Mouse (Mus musculus): ENCODE results near the gene Kng1. TPM values are rescaled to one million over a fixed set of nuclear protein-coding genes. Genes with fewer than 3 reads are reported as not detected.

The Kng1 gene
- polyA plus RNA-seq, 1 experiment, result not detected

DNA sequence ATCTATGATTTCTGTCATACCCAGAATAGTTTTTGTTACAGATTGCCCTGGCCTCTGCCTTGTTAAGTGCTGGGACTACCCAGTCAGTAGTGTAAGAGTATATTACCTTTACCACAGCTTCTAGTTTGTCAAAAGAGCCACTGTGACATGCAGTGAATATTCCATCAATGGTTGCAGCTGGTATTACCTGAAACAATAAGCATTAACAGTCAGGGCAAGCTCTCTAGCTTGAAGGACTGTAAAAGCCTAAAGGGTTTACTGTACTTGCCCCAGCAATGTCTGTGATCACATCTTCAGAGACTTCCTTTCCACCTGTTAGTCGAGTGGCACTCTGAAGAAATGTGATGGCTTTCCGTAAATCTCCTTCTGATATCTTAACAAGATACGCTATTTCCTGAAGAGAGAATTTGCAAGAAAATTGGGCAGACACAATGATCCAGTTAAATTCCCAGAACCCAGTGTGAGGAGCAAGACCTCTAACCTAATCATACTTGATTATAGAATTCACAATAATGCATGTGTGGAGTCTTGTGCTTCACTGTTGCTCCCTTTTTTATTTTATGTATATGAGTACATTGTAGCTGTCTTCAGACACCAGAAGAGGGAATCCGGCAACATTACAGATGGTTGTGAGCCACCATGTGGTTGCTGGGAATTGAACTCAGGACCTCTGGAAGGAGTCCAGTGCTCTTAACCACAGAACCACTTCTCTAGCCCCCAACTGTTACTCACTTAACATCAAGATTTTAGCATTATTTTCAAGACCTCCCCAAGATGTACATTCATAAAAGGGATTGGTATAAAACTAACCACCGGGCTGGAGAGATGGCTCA lies 56.9 kb downstream of the Kng1 start:
- Histone ChIP-seq H3K27me3 (ENCODE audit: control insufficient read depth, insufficient read depth, insufficient read length) (no peaks in the 10 kb centered on the region), H3K79me2 (ENCODE audit: control insufficient read depth, insufficient read depth) (peaks cover 25% of the 10 kb centered on the region), H3K4me2 (ENCODE audit: low read depth) (no peak overlapping the region), H3ac (ENCODE audit: control insufficient read depth, insufficient read length) (no peak overlapping the region), H3K4me3 (no peak overlapping the region), H3K36me3 (ENCODE audit: control insufficient read depth, insufficient read depth) (peaks cover 57% of the 10 kb centered on the region)
- TF ChIP-seq POLR2AphosphoS2 (IDR thresholded peaks at IDR 0.05; ENCODE audit: insufficient read length, low read depth), result peak; percentile 69
- no peak for TF ChIP-seq REST (IDR thresholded peaks at IDR 0.05; ENCODE audit: insufficient read depth, insufficient read length)
- TF ChIP-seq E2F4 (IDR thresholded peaks at IDR 0.05; ENCODE audit: insufficient read depth), result no peak

DNA sequence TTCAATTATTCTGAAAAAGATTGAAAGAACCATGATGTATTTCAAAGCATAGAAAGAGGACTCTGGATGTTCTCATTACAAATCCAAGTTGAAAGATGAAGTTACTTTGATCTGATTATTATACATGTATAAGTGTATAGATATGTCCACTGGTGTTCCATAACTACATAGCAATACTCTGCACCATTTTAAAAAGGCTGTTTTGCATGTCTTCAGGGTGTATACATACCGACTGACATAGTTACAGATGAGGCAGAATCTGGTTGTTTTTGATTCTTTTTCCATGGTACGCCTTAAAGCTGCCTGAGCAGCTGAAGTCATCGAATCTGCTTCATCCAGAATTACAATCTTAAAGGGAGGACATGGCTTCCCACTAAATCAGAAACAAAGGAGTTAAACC lies 57.8 kb downstream of the Kng1 start:
- Histone ChIP-seq H3K79me2 (ENCODE audit: control insufficient read depth, insufficient read depth) (peaks cover 16% of the 10 kb centered on the region), H3K4me3 (no peak overlapping the region), H3ac (ENCODE audit: control insufficient read depth, insufficient read length) (no peak overlapping the region), H3K36me3 (ENCODE audit: control insufficient read depth, insufficient read depth) (peaks cover 55% of the 10 kb centered on the region), H3K4me2 (ENCODE audit: low read depth) (no peak overlapping the region), H3K27me3 (ENCODE audit: control insufficient read depth, insufficient read depth, insufficient read length) (no peaks in the 10 kb centered on the region)
- TF ChIP-seq SRF (IDR thresholded peaks at IDR 0.05; ENCODE audit: control insufficient read depth, insufficient read length, low read depth), result no peak
- TF ChIP-seq MYOD1 (IDR thresholded peaks at IDR 0.05; ENCODE audit: control insufficient read depth in 1 of 3, insufficient read length in 2 of 3, low read depth in 2 of 3), result no peak
- no peak for TF ChIP-seq CEBPB (IDR thresholded peaks at IDR 0.05; ENCODE audit: insufficient read depth, poor library complexity, severe bottlenecking)
- TF ChIP-seq POLR2AphosphoS2 (IDR thresholded peaks at IDR 0.05; ENCODE audit: insufficient read length, low read depth), result no peak
- TF ChIP-seq E2F4 (IDR thresholded peaks at IDR 0.05; ENCODE audit: insufficient read depth), result no peak
- TF ChIP-seq REST (IDR thresholded peaks at IDR 0.05; ENCODE audit: insufficient read depth, insufficient read length), result no peak
- TF ChIP-seq TCF12 (IDR thresholded peaks at IDR 0.05; ENCODE audit: insufficient read depth, poor library complexity, severe bottlenecking), result no peak
- TF ChIP-seq TCF3 (IDR thresholded peaks at IDR 0.05; ENCODE audit: insufficient read length, low read depth), result no peak
- TF ChIP-seq USF1 (IDR thresholded peaks at IDR 0.05; ENCODE audit: low read depth), result no peak
- TF ChIP-seq MAX (IDR thresholded peaks at IDR 0.05; ENCODE audit: low read depth), result no peak
- no peak for TF ChIP-seq POLR2A (IDR thresholded peaks at IDR 0.05; ENCODE audit: insufficient read length, low read depth)
- no peak for TF ChIP-seq MYOG (IDR thresholded peaks at IDR 0.05; ENCODE audit: control insufficient read depth in 1 of 3, insufficient read depth in 1 of 3, insufficient read length in 2 of 3, low read depth in 2 of 3)

DNA sequence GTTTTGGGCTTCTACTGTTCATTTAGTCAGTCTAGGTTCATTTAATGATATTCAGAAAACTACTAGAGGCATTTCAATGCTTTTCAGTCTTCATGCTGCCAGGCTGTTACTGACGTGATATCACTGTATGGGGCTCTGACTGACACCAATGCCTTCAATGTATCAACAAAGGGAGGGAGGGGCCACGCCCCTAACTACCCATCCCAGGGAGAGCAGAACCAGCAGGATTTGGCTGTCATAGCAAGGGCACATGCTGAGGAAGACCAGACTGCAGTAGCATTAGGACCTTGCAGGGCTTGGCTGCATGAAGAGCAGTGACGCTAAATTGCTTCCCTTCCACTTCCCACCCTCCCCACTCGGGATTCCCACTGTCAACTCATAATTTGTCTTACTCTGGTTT lies 59.5 kb downstream of the Kng1 start:
- no peaks in the 10 kb centered on the region for H3K79me2 ChIP-seq (ENCODE audit: control insufficient read depth, insufficient read depth)
- H3K4me2 ChIP-seq (ENCODE audit: low read depth), result no peak overlapping the region
- H3K36me3 ChIP-seq (ENCODE audit: control insufficient read depth, insufficient read depth), result peaks cover 43% of the 10 kb centered on the region
- H3ac ChIP-seq (ENCODE audit: control insufficient read depth, insufficient read length), result no peak overlapping the region
- no peak for TF ChIP-seq MAX (IDR thresholded peaks at IDR 0.05; ENCODE audit: low read depth)
- peak; percentile 33 for TF ChIP-seq POLR2AphosphoS2 (IDR thresholded peaks at IDR 0.05; ENCODE audit: insufficient read length, low read depth)
- no peak overlapping the region for H3K4me3 ChIP-seq
- no peaks in the 10 kb centered on the region for H3K27me3 ChIP-seq (ENCODE audit: control insufficient read depth, insufficient read depth, insufficient read length)

DNA sequence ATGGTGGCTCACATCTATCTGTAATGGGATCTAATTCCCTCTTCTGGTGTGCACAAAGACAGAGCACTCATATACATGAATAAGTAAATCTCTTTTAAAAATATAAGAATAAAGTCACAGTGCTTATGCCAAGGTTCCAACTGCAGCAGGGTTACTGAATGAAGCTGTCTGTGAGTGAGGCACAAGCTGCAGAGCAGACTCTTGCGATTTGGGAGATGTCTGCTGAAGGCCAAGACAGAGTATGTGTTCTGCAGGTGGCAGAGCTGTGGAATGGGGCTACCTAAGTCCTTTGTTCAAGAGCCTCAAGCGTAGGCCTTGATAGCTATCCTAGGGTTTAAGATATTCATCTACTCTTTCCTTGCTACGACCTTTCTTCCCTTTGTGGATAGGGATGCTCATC lies 64.8 kb downstream of the Kng1 start:
- Histone ChIP-seq H3K79me2 (ENCODE audit: control insufficient read depth, insufficient read depth) (peaks cover 15% of the 10 kb centered on the region), H3ac (ENCODE audit: control insufficient read depth, insufficient read length) (no peak overlapping the region), H3K36me3 (ENCODE audit: control insufficient read depth, insufficient read depth) (peaks cover 21% of the 10 kb centered on the region), H3K4me2 (ENCODE audit: low read depth) (no peak overlapping the region), H3K27me3 (ENCODE audit: control insufficient read depth, insufficient read depth, insufficient read length) (no peaks in the 10 kb centered on the region), H3K4me3 (no peak overlapping the region)
- TF ChIP-seq MYOG (IDR thresholded peaks at IDR 0.05; ENCODE audit: control insufficient read depth in 1 of 3, insufficient read depth in 1 of 3, insufficient read length in 2 of 3, low read depth in 2 of 3), result no peak
- no peak for TF ChIP-seq REST (IDR thresholded peaks at IDR 0.05; ENCODE audit: insufficient read depth, insufficient read length)
- TF ChIP-seq E2F4 (IDR thresholded peaks at IDR 0.05; ENCODE audit: insufficient read depth), result no peak
- no peak for TF ChIP-seq POLR2A (IDR thresholded peaks at IDR 0.05; ENCODE audit: insufficient read length, low read depth)
- no peak for TF ChIP-seq CEBPB (IDR thresholded peaks at IDR 0.05; ENCODE audit: insufficient read depth, poor library complexity, severe bottlenecking)
- TF ChIP-seq TCF3 (IDR thresholded peaks at IDR 0.05; ENCODE audit: insufficient read length, low read depth), result no peak
- no peak for TF ChIP-seq MYOD1 (IDR thresholded peaks at IDR 0.05; ENCODE audit: control insufficient read depth in 1 of 3, insufficient read length in 2 of 3, low read depth in 2 of 3)
- no peak for TF ChIP-seq TCF12 (IDR thresholded peaks at IDR 0.05; ENCODE audit: insufficient read depth, poor library complexity, severe bottlenecking)
- no peak for TF ChIP-seq MAX (IDR thresholded peaks at IDR 0.05; ENCODE audit: low read depth)
- TF ChIP-seq USF1 (IDR thresholded peaks at IDR 0.05; ENCODE audit: low read depth), result no peak
- no peak for TF ChIP-seq SRF (IDR thresholded peaks at IDR 0.05; ENCODE audit: control insufficient read depth, insufficient read length, low read depth)
- TF ChIP-seq POLR2AphosphoS2 (IDR thresholded peaks at IDR 0.05; ENCODE audit: insufficient read length, low read depth), result no peak

DNA sequence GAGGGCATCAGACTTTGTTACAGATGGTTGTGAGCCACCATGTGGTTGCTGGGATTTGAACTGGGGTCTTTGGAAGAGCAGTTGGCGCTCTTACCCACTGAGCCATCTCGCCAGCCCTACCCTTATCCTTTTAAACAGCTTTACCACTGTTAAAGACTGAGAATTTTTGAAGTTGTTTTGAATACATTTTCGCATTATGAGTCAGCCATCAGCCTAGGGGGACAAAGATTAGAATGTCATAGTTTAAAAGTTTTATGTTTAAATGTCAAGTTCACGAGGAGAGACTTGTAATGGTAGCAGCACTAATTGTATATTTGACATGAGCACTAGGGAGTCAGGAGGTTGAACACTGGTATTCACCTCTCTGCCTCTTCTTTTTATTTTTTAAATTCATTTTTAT lies 65.4 kb downstream of the Kng1 start:
- no peaks in the 10 kb centered on the region for H3K27me3 ChIP-seq (ENCODE audit: control insufficient read depth, insufficient read depth, insufficient read length)
- H3K79me2 ChIP-seq (ENCODE audit: control insufficient read depth, insufficient read depth), result peaks cover 16% of the 10 kb centered on the region
- H3K4me2 ChIP-seq (ENCODE audit: low read depth), result no peak overlapping the region
- H3K4me3 ChIP-seq, result no peak overlapping the region
- H3K36me3 ChIP-seq (ENCODE audit: control insufficient read depth, insufficient read depth), result peaks cover 21% of the 10 kb centered on the region
- no peak for TF ChIP-seq MYOD1 (IDR thresholded peaks at IDR 0.05; ENCODE audit: control insufficient read depth in 1 of 3, insufficient read length in 2 of 3, low read depth in 2 of 3)
- no peak for TF ChIP-seq TCF3 (IDR thresholded peaks at IDR 0.05; ENCODE audit: insufficient read length, low read depth)
- no peak for TF ChIP-seq CEBPB (IDR thresholded peaks at IDR 0.05; ENCODE audit: insufficient read depth, poor library complexity, severe bottlenecking)
- no peak for TF ChIP-seq MAX (IDR thresholded peaks at IDR 0.05; ENCODE audit: low read depth)
- TF ChIP-seq SRF (IDR thresholded peaks at IDR 0.05; ENCODE audit: control insufficient read depth, insufficient read length, low read depth), result no peak
- no peak for TF ChIP-seq REST (IDR thresholded peaks at IDR 0.05; ENCODE audit: insufficient read depth, insufficient read length)
- no peak for TF ChIP-seq MYOG (IDR thresholded peaks at IDR 0.05; ENCODE audit: control insufficient read depth in 1 of 3, insufficient read depth in 1 of 3, insufficient read length in 2 of 3, low read depth in 2 of 3)
- no peak for TF ChIP-seq TCF12 (IDR thresholded peaks at IDR 0.05; ENCODE audit: insufficient read depth, poor library complexity, severe bottlenecking)
- TF ChIP-seq E2F4 (IDR thresholded peaks at IDR 0.05; ENCODE audit: insufficient read depth), result no peak
- no peak for TF ChIP-seq POLR2AphosphoS2 (IDR thresholded peaks at IDR 0.05; ENCODE audit: insufficient read length, low read depth)
- no peak for TF ChIP-seq USF1 (IDR thresholded peaks at IDR 0.05; ENCODE audit: low read depth)
- TF ChIP-seq POLR2A (IDR thresholded peaks at IDR 0.05; ENCODE audit: insufficient read length, low read depth), result no peak
- H3ac ChIP-seq (ENCODE audit: control insufficient read depth, insufficient read length), result no peak overlapping the region
